Mouse (Mus musculus): ENCODE measurements around the gene Psap. TPM values are rescaled to one million over a fixed set of nuclear protein-coding genes. Genes with fewer than 3 reads are reported as not detected.
"Not testable (repeated sequence)": the region's sequence is repeated elsewhere in the genome, so short reads cannot be mapped to it uniquely, and the experiment has no call there.

The Psap gene
- polyA plus RNA-seq, 1 experiment from 2014 or later, result 69.5 TPM

- Histone ChIP-seq H3K4me2 (replicated peaks; ENCODE audit: low read depth, low read length) (no peak overlapping the region), H3K9ac (ENCODE audit: low read depth, low read length) (no peak overlapping the region), H3K4me1 (ENCODE audit: control insufficient read depth, insufficient read depth, low read length) (no peaks in the 10 kb centered on the region), H3K9me3 (ENCODE audit: control insufficient read depth, low read length) (no peaks in the 10 kb centered on the region), H3K27me3 (ENCODE audit: control insufficient read depth, insufficient read depth, low read length) (no peaks in the 10 kb centered on the region), H3K4me3 (ENCODE audit: low read length) (no peak overlapping the region), H3K36me3 (ENCODE audit: control insufficient read depth, insufficient read depth, low read length) (no peaks in the 10 kb centered on the region), H3K27ac (ENCODE audit: low read depth, low read length) (no peak overlapping the region)
- 93% methylated on average over 5 of the region's 5 CpGs for WGBS
- no peak for ATAC-seq (ENCODE audit: low FRiP score, low TSS enrichment)
Observed at GRCm38 (mm10) chr10:60243941-60244340, 33.5 kb upstream of the Psap start.

- H3K4me1 ChIP-seq (ENCODE audit: control insufficient read depth, insufficient read depth, low read length), result no peaks in the 10 kb centered on the region
- H3K27ac ChIP-seq (ENCODE audit: low read depth, low read length), result no peak overlapping the region
- H3K9ac ChIP-seq (ENCODE audit: low read depth, low read length), result no peak overlapping the region
- no peak overlapping the region for H3K4me2 ChIP-seq (replicated peaks; ENCODE audit: low read depth, low read length)
- H3K27me3 ChIP-seq (ENCODE audit: control insufficient read depth, insufficient read depth, low read length), result no peaks in the 10 kb centered on the region
- no peaks in the 10 kb centered on the region for H3K36me3 ChIP-seq (ENCODE audit: control insufficient read depth, insufficient read depth, low read length)
- no peaks in the 10 kb centered on the region for H3K9me3 ChIP-seq (ENCODE audit: control insufficient read depth, low read length)
- 4% methylated on average over 8 of the region's 8 CpGs for WGBS
- H3K4me3 ChIP-seq (ENCODE audit: low read length), result no peak overlapping the region
- ATAC-seq (ENCODE audit: low FRiP score, low TSS enrichment), result peak; percentile 63
Observed at GRCm38 (mm10) chr10:60245041-60245440, 32.4 kb upstream of the Psap start.

GRCm38 (mm10) chr10:60245635-60246034 is 31.8 kb upstream of the Psap start:
- WGBS, result 84% methylated on average over 7 of the region's 7 CpGs

GRCm38 (mm10) chr10:60246519-60246918 is 30.9 kb upstream of the Psap start:
- H3K4me1 ChIP-seq (ENCODE audit: control insufficient read depth, insufficient read depth, low read length), result no peaks in the 10 kb centered on the region
- no peaks in the 10 kb centered on the region for H3K27me3 ChIP-seq (ENCODE audit: control insufficient read depth, insufficient read depth, low read length)
- no peaks in the 10 kb centered on the region for H3K9me3 ChIP-seq (ENCODE audit: control insufficient read depth, low read length)
- no peak overlapping the region for H3K27ac ChIP-seq (ENCODE audit: low read depth, low read length)
- no peaks in the 10 kb centered on the region for H3K36me3 ChIP-seq (ENCODE audit: control insufficient read depth, insufficient read depth, low read length)
- 37% methylated on average over 5 of the region's 5 CpGs for WGBS
- H3K4me2 ChIP-seq (replicated peaks; ENCODE audit: low read depth, low read length), result no peak overlapping the region
- ATAC-seq (ENCODE audit: low FRiP score, low TSS enrichment), result no peak
- H3K9ac ChIP-seq (ENCODE audit: low read depth, low read length), result no peak overlapping the region
- no peak overlapping the region for H3K4me3 ChIP-seq (ENCODE audit: low read length)

More at GRCm38 (mm10) chr10:60245635-60246034, 31.8 kb upstream of the Psap start:
- H3K9ac ChIP-seq (ENCODE audit: low read depth, low read length), result no peak overlapping the region
- H3K36me3 ChIP-seq (ENCODE audit: control insufficient read depth, insufficient read depth, low read length), result no peaks in the 10 kb centered on the region
- ATAC-seq (ENCODE audit: low FRiP score, low TSS enrichment), result no peak
- H3K4me3 ChIP-seq (ENCODE audit: low read length), result no peak overlapping the region
- H3K9me3 ChIP-seq (ENCODE audit: control insufficient read depth, low read length), result no peaks in the 10 kb centered on the region
- H3K4me2 ChIP-seq (replicated peaks; ENCODE audit: low read depth, low read length), result no peak overlapping the region
- no peaks in the 10 kb centered on the region for H3K4me1 ChIP-seq (ENCODE audit: control insufficient read depth, insufficient read depth, low read length)
- H3K27me3 ChIP-seq (ENCODE audit: control insufficient read depth, insufficient read depth, low read length), result no peaks in the 10 kb centered on the region
- no peak overlapping the region for H3K27ac ChIP-seq (ENCODE audit: low read depth, low read length)

GRCm38 (mm10) chr10:60248345-60248744 is 29.1 kb upstream of the Psap start:
- WGBS, result 13% methylated on average over 3 of the region's 3 CpGs
- H3K27me3 ChIP-seq (ENCODE audit: control insufficient read depth, insufficient read depth, low read length); H3K9me3 ChIP-seq (ENCODE audit: control insufficient read depth, low read length); H3K36me3 ChIP-seq (ENCODE audit: control insufficient read depth, insufficient read depth, low read length); ATAC-seq (ENCODE audit: low FRiP score, low TSS enrichment); H3K9ac ChIP-seq (ENCODE audit: low read depth, low read length); H3K4me3 ChIP-seq (ENCODE audit: low read length); H3K4me2 ChIP-seq (replicated peaks; ENCODE audit: low read depth, low read length); H3K27ac ChIP-seq (ENCODE audit: low read depth, low read length); H3K4me1 ChIP-seq (ENCODE audit: control insufficient read depth, insufficient read depth, low read length): not testable (repeated sequence)

- 46% methylated on average over 13 of the region's 13 CpGs for WGBS
- no peak overlapping the region for H3K4me3 ChIP-seq (ENCODE audit: low read length)
- H3K4me1 ChIP-seq (ENCODE audit: control insufficient read depth, insufficient read depth, low read length), result no peaks in the 10 kb centered on the region
- H3K27me3 ChIP-seq (ENCODE audit: control insufficient read depth, insufficient read depth, low read length), result no peaks in the 10 kb centered on the region
- H3K4me2 ChIP-seq (replicated peaks; ENCODE audit: low read depth, low read length), result no peak overlapping the region
- no peaks in the 10 kb centered on the region for H3K9me3 ChIP-seq (ENCODE audit: control insufficient read depth, low read length)
- no peak overlapping the region for H3K27ac ChIP-seq (ENCODE audit: low read depth, low read length)
- no peak for ATAC-seq (ENCODE audit: low FRiP score, low TSS enrichment)
- no peaks in the 10 kb centered on the region for H3K36me3 ChIP-seq (ENCODE audit: control insufficient read depth, insufficient read depth, low read length)
- H3K9ac ChIP-seq (ENCODE audit: low read depth, low read length), result no peak overlapping the region
Observed at GRCm38 (mm10) chr10:60250426-60250965, 26.9 kb upstream of the Psap start.

- Histone ChIP-seq H3K4me2 (replicated peaks; ENCODE audit: low read depth, low read length) (no peak overlapping the region), H3K9me3 (ENCODE audit: control insufficient read depth, low read length) (no peaks in the 10 kb centered on the region), H3K9ac (ENCODE audit: low read depth, low read length) (no peak overlapping the region), H3K4me3 (ENCODE audit: low read length) (no peak overlapping the region), H3K4me1 (ENCODE audit: control insufficient read depth, insufficient read depth, low read length) (no peaks in the 10 kb centered on the region), H3K27me3 (ENCODE audit: control insufficient read depth, insufficient read depth, low read length) (no peaks in the 10 kb centered on the region), H3K36me3 (ENCODE audit: control insufficient read depth, insufficient read depth, low read length) (no peaks in the 10 kb centered on the region), H3K27ac (ENCODE audit: low read depth, low read length) (no peak overlapping the region)
- ATAC-seq (ENCODE audit: low FRiP score, low TSS enrichment), result no peak
- 68% methylated on average over 4 of the region's 4 CpGs for WGBS
Observed at GRCm38 (mm10) chr10:60252187-60252586, 25.2 kb upstream of the Psap start.

- Histone ChIP-seq H3K4me1 (ENCODE audit: control insufficient read depth, insufficient read depth, low read length) (no peaks in the 10 kb centered on the region), H3K27ac (ENCODE audit: low read depth, low read length) (no peak overlapping the region), H3K4me2 (replicated peaks; ENCODE audit: low read depth, low read length) (no peak overlapping the region), H3K27me3 (ENCODE audit: control insufficient read depth, insufficient read depth, low read length) (no peaks in the 10 kb centered on the region), H3K4me3 (ENCODE audit: low read length) (no peak overlapping the region), H3K9me3 (ENCODE audit: control insufficient read depth, low read length) (no peaks in the 10 kb centered on the region), H3K9ac (ENCODE audit: low read depth, low read length) (no peak overlapping the region), H3K36me3 (ENCODE audit: control insufficient read depth, insufficient read depth, low read length) (no peaks in the 10 kb centered on the region)
- WGBS, result 71% methylated on average over 4 of the region's 4 CpGs
- ATAC-seq (ENCODE audit: low FRiP score, low TSS enrichment), result no peak
Observed at GRCm38 (mm10) chr10:60252606-60253005, 24.8 kb upstream of the Psap start.

- Histone ChIP-seq H3K27ac (ENCODE audit: low read depth, low read length) (no peak overlapping the region), H3K4me3 (ENCODE audit: low read length) (no peak overlapping the region), H3K27me3 (ENCODE audit: control insufficient read depth, insufficient read depth, low read length) (no peaks in the 10 kb centered on the region), H3K36me3 (ENCODE audit: control insufficient read depth, insufficient read depth, low read length) (no peaks in the 10 kb centered on the region), H3K9ac (ENCODE audit: low read depth, low read length) (no peak overlapping the region), H3K4me1 (ENCODE audit: control insufficient read depth, insufficient read depth, low read length) (no peaks in the 10 kb centered on the region), H3K9me3 (ENCODE audit: control insufficient read depth, low read length) (no peaks in the 10 kb centered on the region), H3K4me2 (replicated peaks; ENCODE audit: low read depth, low read length) (no peak overlapping the region)
- 79% methylated on average over 6 of the region's 6 CpGs for WGBS
- ATAC-seq (ENCODE audit: low FRiP score, low TSS enrichment), result no peak
Observed at GRCm38 (mm10) chr10:60256088-60256487, 21.3 kb upstream of the Psap start.
